Mouse (Mus musculus): ENCODE measurements at regions not wholly inside any gene's neighbourhood (a gene's known extent, or its start where the extent isn't known, plus 50 kb on each side); places are given as distances from the start of the nearest gene placed in this dataset.
A peak's percentile ranks its signal among the peaks of the same experiment; 100 is the strongest.

GRCm38 (mm10) chr14:120685877-120686276 is 207.6 kb downstream of the Rap2a start:
- no peak overlapping the region for H3K4me3 ChIP-seq (ENCODE audit: low read length)
- H3K4me2 ChIP-seq (ENCODE audit: low read depth, low read length), result no peak overlapping the region
- H3K27ac ChIP-seq (ENCODE audit: low read length), result no peak overlapping the region
- no peaks in the 10 kb centered on the region for H3K4me1 ChIP-seq (ENCODE audit: control insufficient read depth, insufficient read depth, low read length)
- H3K27me3 ChIP-seq (replicated peaks; ENCODE audit: control insufficient read depth, insufficient read depth, low read length), result no peaks in the 10 kb centered on the region
- no peak overlapping the region for H3K9ac ChIP-seq (ENCODE audit: low read depth, low read length)
- H3K36me3 ChIP-seq (ENCODE audit: control insufficient read depth, insufficient read depth, low read length), result no peaks in the 10 kb centered on the region
- no peak for ATAC-seq
- WGBS, result 86% methylated on average over 7 of the region's 7 CpGs
- H3K9me3 ChIP-seq (ENCODE audit: control insufficient read depth, low read length), result no peaks in the 10 kb centered on the region

- no peak for ATAC-seq
- H3K9me3 ChIP-seq (ENCODE audit: control insufficient read depth, low read length), result no peaks in the 10 kb centered on the region
- no peak overlapping the region for H3K4me2 ChIP-seq (ENCODE audit: low read depth, low read length)
- H3K27me3 ChIP-seq (replicated peaks; ENCODE audit: control insufficient read depth, insufficient read depth, low read length), result no peaks in the 10 kb centered on the region
- no peak overlapping the region for H3K27ac ChIP-seq (ENCODE audit: low read length)
- H3K4me1 ChIP-seq (ENCODE audit: control insufficient read depth, insufficient read depth, low read length), result no peaks in the 10 kb centered on the region
- H3K4me3 ChIP-seq (ENCODE audit: low read length), result no peak overlapping the region
- WGBS, result 78% methylated on average over 4 of the region's 4 CpGs
- no peak overlapping the region for H3K9ac ChIP-seq (ENCODE audit: low read depth, low read length)
- no peaks in the 10 kb centered on the region for H3K36me3 ChIP-seq (ENCODE audit: control insufficient read depth, insufficient read depth, low read length)
Observed at GRCm38 (mm10) chr14:120686751-120687150, 208.5 kb downstream of the Rap2a start.

- Histone ChIP-seq H3K27ac (ENCODE audit: low read length) (no peak overlapping the region), H3K9me3 (ENCODE audit: control insufficient read depth, low read length) (no peaks in the 10 kb centered on the region), H3K27me3 (replicated peaks; ENCODE audit: control insufficient read depth, insufficient read depth, low read length) (no peaks in the 10 kb centered on the region), H3K4me3 (ENCODE audit: low read length) (no peak overlapping the region), H3K4me1 (ENCODE audit: control insufficient read depth, insufficient read depth, low read length) (no peaks in the 10 kb centered on the region), H3K9ac (ENCODE audit: low read depth, low read length) (no peak overlapping the region), H3K4me2 (ENCODE audit: low read depth, low read length) (no peak overlapping the region), H3K36me3 (ENCODE audit: control insufficient read depth, insufficient read depth, low read length) (no peaks in the 10 kb centered on the region)
- ATAC-seq, result no peak
- WGBS, result 77% methylated on average over 4 of the region's 4 CpGs
Observed at GRCm38 (mm10) chr14:120699378-120699777, 211.6 kb upstream of the Ipo5 start.

GRCm38 (mm10) chr14:120705301-120705801 is 205.7 kb upstream of the Ipo5 start:
- Histone ChIP-seq H3K27ac (ENCODE audit: low read length) (no peak overlapping the region), H3K9ac (ENCODE audit: low read depth, low read length) (no peak overlapping the region), H3K9me3 (ENCODE audit: control insufficient read depth, low read length) (no peaks in the 10 kb centered on the region), H3K27me3 (replicated peaks; ENCODE audit: control insufficient read depth, insufficient read depth, low read length) (no peaks in the 10 kb centered on the region), H3K36me3 (ENCODE audit: control insufficient read depth, insufficient read depth, low read length) (no peaks in the 10 kb centered on the region), H3K4me2 (ENCODE audit: low read depth, low read length) (no peak overlapping the region), H3K4me3 (ENCODE audit: low read length) (no peak overlapping the region), H3K4me1 (ENCODE audit: control insufficient read depth, insufficient read depth, low read length) (no peaks in the 10 kb centered on the region)
- peak; percentile 83 for ATAC-seq
- WGBS, result 38% methylated on average over 4 of the region's 4 CpGs

GRCm38 (mm10) chr14:120710782-120711181 is 200.2 kb upstream of the Ipo5 start:
- no peaks in the 10 kb centered on the region for H3K4me1 ChIP-seq (ENCODE audit: control insufficient read depth, insufficient read depth, low read length)
- H3K9ac ChIP-seq (ENCODE audit: low read depth, low read length), result no peak overlapping the region
- no peak overlapping the region for H3K4me2 ChIP-seq (ENCODE audit: low read depth, low read length)
- no peak overlapping the region for H3K27ac ChIP-seq (ENCODE audit: low read length)
- H3K36me3 ChIP-seq (ENCODE audit: control insufficient read depth, insufficient read depth, low read length), result no peaks in the 10 kb centered on the region
- ATAC-seq, result no peak
- no peak overlapping the region for H3K4me3 ChIP-seq (ENCODE audit: low read length)
- H3K9me3 ChIP-seq (ENCODE audit: control insufficient read depth, low read length), result no peaks in the 10 kb centered on the region
- H3K27me3 ChIP-seq (replicated peaks; ENCODE audit: control insufficient read depth, insufficient read depth, low read length), result no peaks in the 10 kb centered on the region
- WGBS, result 59% methylated on average over 4 of the region's 4 CpGs

- Histone ChIP-seq H3K36me3 (ENCODE audit: control insufficient read depth, insufficient read depth, low read length) (no peaks in the 10 kb centered on the region), H3K27me3 (replicated peaks; ENCODE audit: control insufficient read depth, insufficient read depth, low read length) (no peaks in the 10 kb centered on the region), H3K4me2 (ENCODE audit: low read depth, low read length) (no peak overlapping the region), H3K4me1 (ENCODE audit: control insufficient read depth, insufficient read depth, low read length) (no peaks in the 10 kb centered on the region), H3K9ac (ENCODE audit: low read depth, low read length) (no peak overlapping the region), H3K9me3 (ENCODE audit: control insufficient read depth, low read length) (no peaks in the 10 kb centered on the region), H3K27ac (ENCODE audit: low read length) (0 out of 2 replicates have a peak overlapping the region, but pooled peaks have one; percentile 19), H3K4me3 (ENCODE audit: low read length) (no peak overlapping the region)
- ATAC-seq, result no peak
- 52% methylated on average over 20 of the region's 20 CpGs for WGBS
Observed at GRCm38 (mm10) chr14:120720464-120721445, 190.3 kb upstream of the Ipo5 start.

GRCm38 (mm10) chr14:120721593-120722461 is 189.2 kb upstream of the Ipo5 start:
- WGBS, result 68% methylated on average over 6 of the region's 6 CpGs
- Histone ChIP-seq H3K27ac (ENCODE audit: low read length) (0 out of 2 replicates have a peak overlapping the region, but pooled peaks have one; percentile 19), H3K4me2 (ENCODE audit: low read depth, low read length) (no peak overlapping the region), H3K9ac (ENCODE audit: low read depth, low read length) (no peak overlapping the region), H3K4me1 (ENCODE audit: control insufficient read depth, insufficient read depth, low read length) (no peaks in the 10 kb centered on the region), H3K4me3 (ENCODE audit: low read length) (no peak overlapping the region), H3K36me3 (ENCODE audit: control insufficient read depth, insufficient read depth, low read length) (no peaks in the 10 kb centered on the region), H3K27me3 (replicated peaks; ENCODE audit: control insufficient read depth, insufficient read depth, low read length) (no peaks in the 10 kb centered on the region), H3K9me3 (ENCODE audit: control insufficient read depth, low read length) (no peaks in the 10 kb centered on the region)
- ATAC-seq, result no peak

GRCm38 (mm10) chr14:120722546-120723112 is 188.4 kb upstream of the Ipo5 start:
- Histone ChIP-seq H3K36me3 (ENCODE audit: control insufficient read depth, insufficient read depth, low read length) (no peaks in the 10 kb centered on the region), H3K4me2 (ENCODE audit: low read depth, low read length) (no peak overlapping the region), H3K9ac (ENCODE audit: low read depth, low read length) (no peak overlapping the region), H3K27ac (ENCODE audit: low read length) (no peak overlapping the region), H3K4me3 (ENCODE audit: low read length) (no peak overlapping the region), H3K4me1 (ENCODE audit: control insufficient read depth, insufficient read depth, low read length) (no peaks in the 10 kb centered on the region), H3K27me3 (replicated peaks; ENCODE audit: control insufficient read depth, insufficient read depth, low read length) (no peaks in the 10 kb centered on the region), H3K9me3 (ENCODE audit: control insufficient read depth, low read length) (no peaks in the 10 kb centered on the region)
- 45% methylated on average over 6 of the region's 6 CpGs for WGBS
- ATAC-seq, result no peak

- WGBS, result 86% methylated on average over 10 of the region's 10 CpGs
- Histone ChIP-seq H3K27ac (ENCODE audit: low read length) (no peak overlapping the region), H3K4me1 (ENCODE audit: control insufficient read depth, insufficient read depth, low read length) (peaks cover 5% of the 10 kb centered on the region; the same call in 1 of the 2 replicates)
Observed at GRCm38 (mm10) chr14:120728107-120728506, 182.9 kb upstream of the Ipo5 start.

More at GRCm38 (mm10) chr14:120728107-120728506, 182.9 kb upstream of the Ipo5 start:
- Histone ChIP-seq H3K4me2 (ENCODE audit: low read depth, low read length) (no peak overlapping the region), H3K4me3 (ENCODE audit: low read length) (no peak overlapping the region), H3K36me3 (ENCODE audit: control insufficient read depth, insufficient read depth, low read length) (no peaks in the 10 kb centered on the region), H3K9me3 (ENCODE audit: control insufficient read depth, low read length) (no peaks in the 10 kb centered on the region), H3K27me3 (replicated peaks; ENCODE audit: control insufficient read depth, insufficient read depth, low read length) (no peaks in the 10 kb centered on the region), H3K9ac (ENCODE audit: low read depth, low read length) (no peak overlapping the region)
- no peak for ATAC-seq

Measured in intestine, embryonic 16.5 days (tissue).